Mouse (Mus musculus): ENCODE measurements around the gene Cuta.
"Not testable (repeated sequence)": the region's sequence is repeated elsewhere in the genome, so short reads cannot be mapped to it uniquely, and the experiment has no call there.

- TF ChIP-seq GATA1 (IDR thresholded peaks at IDR 0.05; ENCODE audit: borderline replicate concordance, low read length); FLI1 (IDR thresholded peaks at IDR 0.05; ENCODE audit: low read length): not testable (repeated sequence)
Observed at GRCm38 (mm10) chr17:26925414-26925813, 14.0 kb downstream of the Cuta start.

Data from megakaryocyte, embryonic 14.5 days (primary cell).